Mouse (Mus musculus) midbrain, embryonic 12.5 days (tissue): ENCODE results near the gene Bri3. TPM values are rescaled to one million over a fixed set of nuclear protein-coding genes. Genes with fewer than 3 reads are reported as not detected.

Experiments used
- ATAC-seq: fragments of 200-750 bp; cut with Nextera tagmentation; 2 replicates; pipeline ENCODE4 v1.8.0; 2017; ENCODE audit warnings: low read depth, moderate TSS enrichment, moderate library complexity; ENCODE audit not compliant: low FRiP score
- H3K27ac ChIP-seq: fragments of 300-500 bp; sonication (generic); replicated peaks from 2 replicates; pipeline ENCODE4 v1.5.1; 2016; ENCODE audit warnings: mild to moderate bottlenecking
- H3K27me3 ChIP-seq: fragments of 300-500 bp; sonication (generic); 2 replicates; pipeline ENCODE4 v1.6.1; 2016; ENCODE audit warnings: mild to moderate bottlenecking
- H3K36me3 ChIP-seq: fragments of 300-500 bp; sonication (generic); 2 replicates; pipeline ENCODE4 v1.6.1; 2016
- H3K4me1 ChIP-seq: fragments of 300-500 bp; sonication (generic); 2 replicates; pipeline ENCODE4 v1.6.1; 2016
- H3K4me2 ChIP-seq: fragments of 300-500 bp; sonication (generic); replicated peaks from 2 replicates; pipeline ENCODE4 v1.6.1; 2016; ENCODE audit warnings: mild to moderate bottlenecking, moderate library complexity
- H3K4me3 ChIP-seq: fragments of 300-500 bp; sonication (generic); 2 replicates; pipeline ENCODE4 v1.5.1; 2016; ENCODE audit warnings: mild to moderate bottlenecking
- H3K9ac ChIP-seq: fragments of 300-500 bp; sonication (generic); replicated peaks from 2 replicates; pipeline ENCODE4 v1.6.1; 2016; ENCODE audit warnings: mild to moderate bottlenecking, moderate library complexity
- H3K9me3 ChIP-seq: fragments of 300-500 bp; sonication (generic); 2 replicates; pipeline ENCODE4 v1.6.1; 2016; ENCODE audit warnings: mild to moderate bottlenecking
- WGBS: fragments of 180-500 bp; shearing (Covaris S2); methylation state at CpG from one replicate; pipeline ENCODE4 v1.1.7; 2016; 5-methylcytosine and 5-hydroxymethylcytosine counted together
- polyA plus RNA-seq: library from polyadenylated mRNA; unstranded; fragments of >200 nt; fragmentation: Nextera tagmentation; extraction: Ambion mirVana; gene quantifications from 2 replicates; pipeline ENCODE4 v1.2.1, GENCODE M21; 2016

Gene Bri3
- polyA plus RNA-seq, 1 experiment from 2014 or later = 145 TPM

- H3K4me3 ChIP-seq = no peak overlapping the region
- H3K9ac ChIP-seq = no peak overlapping the region
- H3K36me3 ChIP-seq = peaks cover 12% of the 10 kb centered on the region
- H3K9me3 ChIP-seq = no peaks in the 10 kb centered on the region
- H3K27ac ChIP-seq = no peak overlapping the region
- no peak for ATAC-seq
- H3K27me3 ChIP-seq = no peaks in the 10 kb centered on the region
- no peak overlapping the region for H3K4me2 ChIP-seq
- WGBS = 92% methylated on average over 5 of the region's 5 CpGs
- H3K4me1 ChIP-seq = peaks cover 21% of the 10 kb centered on the region
Measured at GRCm38 (mm10) chr5:144219936-144220335, 24.3 kb upstream of the Bri3 start.

GRCm38 (mm10) chr5:144221305-144221704 is 22.9 kb upstream of the Bri3 start:
- ATAC-seq = no peak
- WGBS = 80% methylated on average over 4 of the region's 4 CpGs

GRCm38 (mm10) chr5:144222811-144223502 is 21.3 kb upstream of the Bri3 start:
- Histone ChIP-seq H3K4me2 (peak overlapping the region; percentile 87), H3K27ac (peak overlapping the region; percentile 47; the same call in 1 of the 2 replicates), H3K36me3 (no peaks in the 10 kb centered on the region), H3K9me3 (no peaks in the 10 kb centered on the region), H3K27me3 (no peaks in the 10 kb centered on the region), H3K9ac (peak overlapping the region; percentile 71), H3K4me1 (peaks cover 21% of the 10 kb centered on the region), H3K4me3 (peak overlapping the region; percentile 72)
- ATAC-seq = peak; percentile 81
- 5% methylated on average over 25 of the region's 25 CpGs for WGBS

More at GRCm38 (mm10) chr5:144221305-144221704, 22.9 kb upstream of the Bri3 start:
- no peaks in the 10 kb centered on the region for H3K27me3 ChIP-seq
- peaks cover 21% of the 10 kb centered on the region for H3K4me1 ChIP-seq
- H3K36me3 ChIP-seq = 0 out of 2 replicates have a peak, but pooled peaks cover 4% of the 10 kb centered on the region
- no peak overlapping the region for H3K4me3 ChIP-seq
- H3K9ac ChIP-seq = 0 out of 2 replicates have a peak overlapping the region, but pooled peaks have one; percentile 5
- H3K9me3 ChIP-seq = no peaks in the 10 kb centered on the region
- H3K4me2 ChIP-seq = no peak overlapping the region
- H3K27ac ChIP-seq = no peak overlapping the region

GRCm38 (mm10) chr5:144223503-144223862 is 20.8 kb upstream of the Bri3 start, which contains the start of gene Tecpr1:
TSS of gene Tecpr1 (minus strand) at chr5:144223615.
- Histone ChIP-seq H3K36me3 (no peaks in the 10 kb centered on the region), H3K4me1 (peaks cover 21% of the 10 kb centered on the region), H3K9ac (peak within 1 kb of the TSS; percentile 71), H3K4me2 (peak within 1 kb of the TSS; percentile 87), H3K27me3 (no peaks in the 10 kb centered on the region), H3K9me3 (no peaks in the 10 kb centered on the region), H3K27ac (peak within 1 kb of the TSS; percentile 77), H3K4me3 (peak within 1 kb of the TSS; percentile 72)
- under 1% methylated on average over 35 of the region's 37 CpGs for WGBS
- ATAC-seq = peak; percentile 97

- WGBS = 25% methylated on average over 18 of the region's 18 CpGs
- H3K9ac ChIP-seq = peak overlapping the region; percentile 58
- H3K9me3 ChIP-seq = no peaks in the 10 kb centered on the region
- peak; percentile 34 for ATAC-seq
- peaks cover 21% of the 10 kb centered on the region for H3K4me1 ChIP-seq
- peak overlapping the region; percentile 77 for H3K27ac ChIP-seq
- H3K4me2 ChIP-seq = peak overlapping the region; percentile 87
- H3K27me3 ChIP-seq = no peaks in the 10 kb centered on the region
- no peaks in the 10 kb centered on the region for H3K36me3 ChIP-seq
- H3K4me3 ChIP-seq = peak overlapping the region; percentile 72
Measured at GRCm38 (mm10) chr5:144223899-144224816, 20.1 kb upstream of the Bri3 start.

GRCm38 (mm10) chr5:144226220-144226619 is 18.0 kb upstream of the Bri3 start:
- no peak for ATAC-seq
- H3K4me2 ChIP-seq = no peak overlapping the region
- H3K27me3 ChIP-seq = no peaks in the 10 kb centered on the region
- H3K4me3 ChIP-seq = no peak overlapping the region
- no peaks in the 10 kb centered on the region for H3K9me3 ChIP-seq
- peaks cover 21% of the 10 kb centered on the region for H3K4me1 ChIP-seq
- no peak overlapping the region for H3K9ac ChIP-seq
- H3K36me3 ChIP-seq = no peaks in the 10 kb centered on the region
- no peak overlapping the region for H3K27ac ChIP-seq
- 31% methylated on average over 11 of the region's 11 CpGs for WGBS

- ATAC-seq = no peak
- Histone ChIP-seq H3K4me2 (no peak overlapping the region), H3K36me3 (no peaks in the 10 kb centered on the region), H3K9ac (no peak overlapping the region), H3K27ac (no peak overlapping the region), H3K9me3 (no peaks in the 10 kb centered on the region), H3K4me1 (no peaks in the 10 kb centered on the region), H3K27me3 (no peaks in the 10 kb centered on the region), H3K4me3 (no peak overlapping the region)
- 89% methylated on average over 7 of the region's 7 CpGs for WGBS
Measured at GRCm38 (mm10) chr5:144230216-144230615, 14.0 kb upstream of the Bri3 start.

GRCm38 (mm10) chr5:144231410-144231809 is 12.8 kb upstream of the Bri3 start:
- ATAC-seq = no peak
- no peaks in the 10 kb centered on the region for H3K4me1 ChIP-seq
- no peak overlapping the region for H3K27ac ChIP-seq
- H3K27me3 ChIP-seq = no peaks in the 10 kb centered on the region
- H3K9me3 ChIP-seq = no peaks in the 10 kb centered on the region
- no peaks in the 10 kb centered on the region for H3K36me3 ChIP-seq
- H3K4me3 ChIP-seq = no peak overlapping the region
- 80% methylated on average over 1 of the region's 1 CpGs for WGBS
- no peak overlapping the region for H3K4me2 ChIP-seq
- H3K9ac ChIP-seq = no peak overlapping the region

GRCm38 (mm10) chr5:144232531-144232930 is 11.7 kb upstream of the Bri3 start:
- ATAC-seq = no peak
- H3K4me1 ChIP-seq = no peaks in the 10 kb centered on the region
- no peaks in the 10 kb centered on the region for H3K36me3 ChIP-seq
- no peaks in the 10 kb centered on the region for H3K9me3 ChIP-seq
- H3K4me3 ChIP-seq = no peak overlapping the region
- H3K9ac ChIP-seq = no peak overlapping the region
- no peaks in the 10 kb centered on the region for H3K27me3 ChIP-seq
- H3K27ac ChIP-seq = no peak overlapping the region
- no peak overlapping the region for H3K4me2 ChIP-seq
- 87% methylated on average over 5 of the region's 5 CpGs for WGBS

- ATAC-seq = no peak
- H3K4me3 ChIP-seq = no peak overlapping the region
- WGBS = 78% methylated on average over 6 of the region's 6 CpGs
- no peaks in the 10 kb centered on the region for H3K27me3 ChIP-seq
- H3K4me1 ChIP-seq = no peaks in the 10 kb centered on the region
- no peak overlapping the region for H3K27ac ChIP-seq
- no peak overlapping the region for H3K9ac ChIP-seq
- no peaks in the 10 kb centered on the region for H3K9me3 ChIP-seq
- H3K4me2 ChIP-seq = no peak overlapping the region
- H3K36me3 ChIP-seq = no peaks in the 10 kb centered on the region
Measured at GRCm38 (mm10) chr5:144234222-144234621, 10.0 kb upstream of the Bri3 start.

GRCm38 (mm10) chr5:144234714-144235113 is 9.5 kb upstream of the Bri3 start:
- Histone ChIP-seq H3K9ac (no peak overlapping the region), H3K9me3 (no peaks in the 10 kb centered on the region), H3K4me3 (no peak overlapping the region), H3K27ac (no peak overlapping the region), H3K27me3 (no peaks in the 10 kb centered on the region), H3K4me2 (no peak overlapping the region), H3K4me1 (no peaks in the 10 kb centered on the region), H3K36me3 (no peaks in the 10 kb centered on the region)
- 83% methylated on average over 7 of the region's 7 CpGs for WGBS
- no peak for ATAC-seq

GRCm38 (mm10) chr5:144238969-144239368 is 5.3 kb upstream of the Bri3 start:
- no peak for ATAC-seq
- WGBS = 75% methylated on average over 1 of the region's 1 CpGs
- no peak overlapping the region for H3K4me3 ChIP-seq

More at GRCm38 (mm10) chr5:144238969-144239368, 5.3 kb upstream of the Bri3 start:
- Histone ChIP-seq H3K27me3 (no peaks in the 10 kb centered on the region), H3K27ac (no peak overlapping the region), H3K4me1 (no peaks in the 10 kb centered on the region), H3K9ac (no peak overlapping the region), H3K36me3 (no peaks in the 10 kb centered on the region), H3K4me2 (no peak overlapping the region), H3K9me3 (no peaks in the 10 kb centered on the region)
